Mouse (Mus musculus): ENCODE measurements at regions not wholly inside any gene's neighbourhood (a gene's known extent, or its start where the extent isn't known, plus 50 kb on each side); places are given as distances from the start of the nearest gene placed in this dataset.
A peak's percentile ranks its signal among the peaks of the same experiment; 100 is the strongest.
"Not testable (repeated sequence)": the region's sequence is repeated elsewhere in the genome, so short reads cannot be mapped to it uniquely, and the experiment has no call there.

DNA sequence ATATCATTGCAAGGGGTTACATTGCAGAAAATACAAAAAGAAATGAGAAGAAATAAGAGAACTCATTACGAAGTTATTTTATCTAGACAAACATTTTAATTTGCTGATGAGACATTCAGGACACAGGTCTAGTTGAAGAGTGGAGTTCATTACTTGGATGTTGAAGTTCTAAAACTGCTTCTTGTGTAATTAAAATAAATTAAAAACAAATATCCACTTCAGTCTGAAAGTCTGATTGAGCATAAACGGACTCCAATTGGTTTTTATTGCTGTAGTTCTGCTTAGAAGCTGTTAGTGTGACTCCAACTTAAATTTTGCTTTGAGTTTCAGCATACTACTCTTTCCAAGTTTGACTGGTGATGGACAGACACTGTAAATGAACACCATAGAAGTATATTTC, 238.3 kb downstream of the Mef2c start:
- no peak for ATAC-seq (replicated peaks; ENCODE audit: low FRiP score, low TSS enrichment, poor library complexity, severe bottlenecking)

DNA sequence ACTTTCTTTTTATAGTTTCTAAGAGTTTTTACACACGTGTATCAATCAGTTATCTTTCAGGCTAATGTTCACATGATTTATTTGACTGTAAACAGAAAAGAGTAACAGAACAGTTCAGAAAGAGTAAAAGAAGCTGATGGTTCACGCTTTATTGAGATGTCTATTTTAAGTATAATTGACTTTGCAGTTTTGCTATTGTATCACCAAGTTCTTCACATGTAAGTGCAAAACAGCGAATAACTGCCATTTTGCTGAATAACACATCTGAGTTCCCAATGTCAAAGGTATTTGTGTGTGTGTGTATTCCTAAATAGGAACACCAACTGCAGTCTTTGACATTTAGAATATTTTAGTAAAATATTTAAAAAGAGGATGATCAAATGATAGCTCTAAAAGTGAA, 238.7 kb downstream of the Mef2c start:
- no peak for ATAC-seq (replicated peaks; ENCODE audit: low FRiP score, low TSS enrichment, poor library complexity, severe bottlenecking)

DNA sequence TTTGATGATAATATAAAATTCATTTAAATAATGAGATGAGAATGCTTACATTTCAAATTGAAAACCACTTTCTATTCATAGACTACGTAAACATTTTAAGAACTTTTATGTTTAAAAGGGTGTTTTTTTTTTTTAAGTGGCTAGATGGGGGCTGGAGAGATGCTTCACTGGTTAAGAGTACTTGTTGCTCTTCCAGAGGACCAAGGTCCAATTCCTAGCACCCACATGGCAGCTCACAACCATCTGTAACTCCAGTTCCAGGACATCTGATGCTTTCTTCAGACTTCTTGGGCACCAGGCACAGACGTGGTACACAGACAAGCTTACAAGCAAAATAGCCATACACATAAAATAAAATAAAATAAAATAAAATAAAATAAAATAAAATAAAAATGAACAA, 239.5 kb downstream of the Mef2c start:
- ATAC-seq (replicated peaks; ENCODE audit: low FRiP score, low TSS enrichment, poor library complexity, severe bottlenecking) = no peak

DNA sequence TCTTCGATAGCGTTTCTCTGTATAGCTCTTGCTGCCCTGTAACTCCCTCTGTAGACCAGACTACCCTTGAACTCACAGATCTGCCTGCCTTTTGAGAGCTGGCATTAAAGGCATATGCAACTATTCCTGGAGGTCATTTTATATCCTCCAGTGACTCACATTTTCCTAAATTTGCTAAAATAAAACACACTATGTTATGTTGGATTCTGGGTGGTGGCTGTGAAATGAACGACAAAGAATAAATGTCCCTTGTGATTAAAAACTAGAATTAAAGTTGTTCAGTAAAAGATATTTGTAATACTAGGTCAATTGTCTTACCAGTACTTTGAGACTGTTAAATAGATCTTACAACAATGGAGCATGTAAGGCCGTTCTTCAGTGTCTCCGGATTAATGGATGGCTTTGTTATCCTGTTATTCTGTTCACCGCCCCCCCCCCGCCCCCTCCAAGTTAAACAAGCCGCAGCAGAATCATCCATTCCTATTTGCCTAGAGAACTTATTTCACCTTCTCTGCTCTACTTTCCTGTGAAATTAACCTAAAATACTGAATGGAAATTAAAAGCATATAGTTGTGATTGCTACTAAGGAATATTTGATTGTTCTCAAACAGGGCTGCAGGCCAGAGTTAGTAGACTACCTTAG, 240.4 kb downstream of the Mef2c start:
- no peak for ATAC-seq (replicated peaks; ENCODE audit: low FRiP score, low TSS enrichment, poor library complexity, severe bottlenecking)

- ATAC-seq (replicated peaks; ENCODE audit: low FRiP score, low TSS enrichment, poor library complexity, severe bottlenecking) = peak; percentile 47
Measured at GRCm38 (mm10) chr13:83744981-83745555, 241.2 kb downstream of the Mef2c start.

DNA sequence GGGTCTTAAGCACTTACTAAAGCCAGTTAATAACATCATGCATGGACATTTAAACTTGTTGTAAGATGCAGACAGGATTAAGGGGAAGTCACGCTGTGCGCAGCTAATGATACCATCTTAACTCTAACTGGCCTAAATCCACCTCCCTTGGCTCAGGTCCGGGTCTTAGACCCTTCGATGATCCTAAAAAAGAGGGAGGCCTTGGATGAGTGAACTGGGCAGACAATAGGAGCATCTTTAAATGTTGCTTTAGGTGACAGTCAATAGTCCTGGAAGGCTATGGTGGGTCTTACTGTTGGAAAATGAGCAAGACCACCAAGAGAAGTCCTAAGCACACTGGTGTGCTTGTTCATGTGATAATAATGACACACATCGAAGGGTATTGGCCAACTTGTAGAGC, 242.1 kb downstream of the Mef2c start:
- no peak for ATAC-seq (replicated peaks; ENCODE audit: low FRiP score, low TSS enrichment, poor library complexity, severe bottlenecking)

GRCm38 (mm10) chr13:83747671-83748070, 243.8 kb downstream of the Mef2c start:
- ATAC-seq (replicated peaks; ENCODE audit: low FRiP score, low TSS enrichment, poor library complexity, severe bottlenecking) = no peak

DNA sequence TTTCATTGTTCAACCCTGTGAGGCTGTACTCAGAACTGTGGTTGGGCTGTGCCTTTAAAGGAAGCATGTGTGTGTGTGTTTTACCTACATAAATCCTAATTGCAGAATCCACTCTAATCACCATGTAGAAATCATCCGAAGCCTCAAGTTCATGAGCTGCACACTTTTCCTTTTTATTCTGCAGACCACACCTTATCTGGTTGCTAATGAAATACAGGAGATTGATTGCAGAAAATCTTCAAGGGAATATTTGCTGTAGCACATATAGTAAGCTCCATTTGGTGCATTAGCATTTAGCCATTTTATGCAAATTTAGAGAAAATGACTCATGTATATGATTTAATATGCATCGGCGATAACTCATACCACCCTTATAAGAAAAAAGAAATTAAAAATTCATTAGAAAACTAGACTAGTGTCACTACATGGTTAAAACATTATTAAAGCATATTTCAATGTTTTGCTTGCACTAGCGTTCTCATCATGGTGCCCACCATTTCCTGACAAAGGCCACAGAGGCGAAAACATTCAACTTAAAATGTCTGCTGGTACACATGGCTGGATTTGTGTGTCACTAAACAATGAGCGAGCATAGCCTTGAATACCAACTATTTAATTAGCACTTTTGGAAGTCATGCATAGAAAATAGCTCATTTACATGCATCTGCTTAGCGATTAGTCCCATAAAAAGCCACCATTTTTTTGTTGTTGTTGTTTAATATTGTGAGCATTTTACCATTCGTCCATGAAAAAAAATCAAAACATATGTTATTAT, 245.7 kb downstream of the Mef2c start:
- ATAC-seq (replicated peaks; ENCODE audit: low FRiP score, low TSS enrichment, poor library complexity, severe bottlenecking) = no peak

GRCm38 (mm10) chr13:83750437-83750836, 246.6 kb downstream of the Mef2c start:
- no peak for ATAC-seq (replicated peaks; ENCODE audit: low FRiP score, low TSS enrichment, poor library complexity, severe bottlenecking)

DNA sequence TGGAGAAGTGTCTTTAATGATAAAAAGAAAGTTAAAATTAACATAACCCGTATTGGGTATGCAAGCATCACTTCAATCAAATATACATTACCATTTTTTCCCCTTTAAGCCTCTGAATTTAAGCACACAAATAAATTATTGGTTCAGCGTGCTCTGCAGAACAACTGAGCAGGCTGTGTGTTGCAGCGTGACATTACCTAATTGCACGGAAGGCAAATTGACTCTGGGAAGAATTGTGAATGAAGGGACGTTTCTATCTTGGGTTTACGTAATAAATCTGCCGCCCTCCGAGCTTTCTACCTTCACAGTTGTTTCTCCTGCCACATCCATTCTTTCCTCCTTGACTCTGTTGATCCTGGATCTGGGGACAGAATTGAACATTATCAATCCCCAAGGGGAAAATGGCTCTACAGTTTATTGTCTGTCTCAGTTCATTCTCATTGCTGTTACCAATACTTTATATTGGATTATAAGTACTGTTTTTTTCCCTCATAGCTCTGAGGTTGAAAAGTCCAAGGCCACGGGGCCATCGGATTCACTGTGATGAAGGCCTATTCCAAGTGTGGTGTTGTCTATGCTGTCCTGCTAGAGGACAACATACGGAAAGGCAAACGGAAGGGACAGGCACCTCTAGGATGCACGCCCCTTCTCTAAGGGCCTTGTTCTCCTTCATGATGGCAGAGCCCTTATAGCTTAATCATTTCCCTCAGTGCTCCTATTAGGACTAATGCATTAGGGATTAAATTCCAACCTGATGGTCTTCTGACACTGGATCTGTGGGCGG, 256.7 kb downstream of the Mef2c start:
- no peak for ATAC-seq (replicated peaks; ENCODE audit: low FRiP score, low TSS enrichment, poor library complexity, severe bottlenecking)

DNA sequence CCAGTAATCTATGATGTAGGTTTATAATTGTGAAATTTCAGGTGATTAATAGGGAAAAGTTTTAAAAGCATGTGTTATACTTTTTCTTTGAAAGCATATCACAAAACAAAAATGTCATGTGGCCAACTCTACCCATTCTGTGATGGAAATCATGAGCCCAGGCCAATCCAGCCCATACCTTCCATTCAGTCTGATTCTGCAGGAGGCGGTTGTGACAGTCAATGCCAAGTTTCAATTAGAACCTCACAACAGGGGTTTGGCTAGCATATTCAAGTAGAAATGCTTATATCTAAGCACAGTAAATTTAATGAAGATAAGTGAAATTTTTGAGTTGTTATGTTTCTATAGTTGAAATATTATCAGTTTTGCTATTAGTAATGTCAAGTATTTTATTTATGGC, 258.6 kb downstream of the Mef2c start:
- ATAC-seq (replicated peaks; ENCODE audit: low FRiP score, low TSS enrichment, poor library complexity, severe bottlenecking) = no peak

GRCm38 (mm10) chr13:83763288-83763687, 259.5 kb downstream of the Mef2c start:
- ATAC-seq (replicated peaks; ENCODE audit: low FRiP score, low TSS enrichment, poor library complexity, severe bottlenecking) = not testable (repeated sequence)

DNA sequence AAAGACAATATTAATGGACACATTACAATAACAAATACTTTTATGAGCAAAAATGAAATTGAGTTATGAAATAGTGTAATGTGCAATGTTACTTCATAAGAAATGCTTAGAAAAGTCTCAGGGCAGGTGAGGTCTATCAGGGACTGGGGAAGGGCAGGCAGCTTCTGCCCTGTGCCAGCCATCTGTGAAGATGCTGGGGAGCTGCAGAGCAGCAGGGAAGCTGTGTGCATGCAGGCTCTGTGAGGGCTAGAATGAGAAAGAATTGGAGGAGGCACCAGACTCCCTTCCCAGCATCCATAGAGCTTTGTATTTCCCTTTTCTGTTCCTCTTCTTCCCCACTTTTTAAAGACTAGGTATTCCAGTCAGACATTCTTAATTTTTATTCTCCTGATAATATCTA, 281.8 kb downstream of the Mef2c start:
- no peak for ATAC-seq (replicated peaks; ENCODE audit: low FRiP score, low TSS enrichment, poor library complexity, severe bottlenecking)

DNA sequence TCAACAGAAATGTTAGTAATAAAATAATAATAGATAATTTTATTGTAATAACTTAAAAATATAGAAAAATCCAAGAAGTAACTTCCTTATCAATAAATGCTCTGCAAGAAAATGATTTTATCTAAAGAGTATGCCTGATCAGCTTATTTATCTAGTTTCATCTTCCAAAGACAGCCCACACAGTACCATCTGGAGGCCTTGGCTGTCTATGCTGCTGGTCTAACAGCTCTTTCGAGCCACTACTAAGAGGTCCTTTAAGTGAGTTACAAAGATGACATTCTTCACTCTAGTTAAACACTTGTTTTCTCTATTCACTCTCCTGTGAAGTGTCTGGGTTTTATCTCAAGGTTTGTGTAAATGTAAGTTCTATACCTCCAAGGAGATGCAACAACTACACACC, 305.7 kb downstream of the Mef2c start:
- ATAC-seq (replicated peaks; ENCODE audit: low FRiP score, low TSS enrichment, poor library complexity, severe bottlenecking) = no peak

DNA sequence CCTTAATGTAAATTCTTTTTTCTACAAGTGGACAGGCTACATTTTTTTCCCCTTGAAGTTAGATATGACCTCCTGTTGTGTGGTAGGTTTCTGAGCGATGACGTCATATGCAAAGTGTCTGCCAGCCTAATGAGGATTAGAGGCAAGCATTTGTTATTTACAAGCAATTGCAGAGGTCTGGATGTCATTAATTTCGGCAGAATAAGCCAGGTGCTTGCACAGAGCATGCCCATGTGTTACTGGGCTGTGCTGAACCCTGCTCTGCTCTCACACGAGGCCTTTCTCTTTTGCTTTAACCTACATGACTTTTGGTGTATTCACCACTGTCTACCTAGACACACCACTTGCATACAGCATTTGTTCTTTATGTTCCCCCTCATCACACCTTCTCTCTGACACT, 316.5 kb downstream of the Mef2c start:
- ATAC-seq (replicated peaks; ENCODE audit: low FRiP score, low TSS enrichment, poor library complexity, severe bottlenecking) = no peak

DNA sequence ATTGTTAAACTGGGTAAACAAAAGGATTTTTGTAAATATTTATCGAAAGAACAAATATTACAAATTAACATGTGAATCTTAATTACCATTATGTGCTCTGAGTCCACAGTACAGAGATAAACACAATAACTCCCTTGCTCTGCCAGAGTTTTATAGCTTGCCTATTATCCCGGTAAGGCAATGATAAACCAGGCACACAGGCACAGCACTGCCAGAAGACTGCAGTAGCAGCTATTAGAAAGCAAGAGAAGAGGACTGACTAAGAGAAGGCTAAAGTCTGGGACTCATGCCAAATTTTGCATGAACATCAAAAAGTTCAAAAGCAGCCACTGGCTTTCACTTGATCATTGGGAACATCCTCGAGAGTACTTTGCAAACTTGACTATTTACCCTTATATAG, 316.9 kb downstream of the Mef2c start:
- no peak for ATAC-seq (replicated peaks; ENCODE audit: low FRiP score, low TSS enrichment, poor library complexity, severe bottlenecking)

DNA sequence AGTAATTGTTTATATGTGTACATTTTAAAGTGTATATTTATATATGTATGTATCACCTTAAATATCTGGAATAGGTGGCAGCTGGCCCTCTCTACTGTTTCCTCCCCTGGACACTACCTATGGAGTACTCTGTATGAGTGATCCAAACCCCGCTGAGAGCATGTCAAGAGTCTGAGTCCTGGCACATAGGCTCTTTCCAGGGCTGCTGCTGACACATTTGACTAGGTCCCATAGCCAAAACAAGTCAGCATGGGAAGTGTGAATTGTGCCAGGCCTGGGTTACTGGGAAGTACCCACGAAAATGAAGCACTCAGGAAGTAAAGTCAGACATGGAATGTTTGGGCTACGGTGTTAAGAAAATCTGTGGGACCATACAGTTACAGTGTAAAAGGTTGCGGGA, 321.1 kb downstream of the Mef2c start:
- no peak for ATAC-seq (replicated peaks; ENCODE audit: low FRiP score, low TSS enrichment, poor library complexity, severe bottlenecking)

DNA sequence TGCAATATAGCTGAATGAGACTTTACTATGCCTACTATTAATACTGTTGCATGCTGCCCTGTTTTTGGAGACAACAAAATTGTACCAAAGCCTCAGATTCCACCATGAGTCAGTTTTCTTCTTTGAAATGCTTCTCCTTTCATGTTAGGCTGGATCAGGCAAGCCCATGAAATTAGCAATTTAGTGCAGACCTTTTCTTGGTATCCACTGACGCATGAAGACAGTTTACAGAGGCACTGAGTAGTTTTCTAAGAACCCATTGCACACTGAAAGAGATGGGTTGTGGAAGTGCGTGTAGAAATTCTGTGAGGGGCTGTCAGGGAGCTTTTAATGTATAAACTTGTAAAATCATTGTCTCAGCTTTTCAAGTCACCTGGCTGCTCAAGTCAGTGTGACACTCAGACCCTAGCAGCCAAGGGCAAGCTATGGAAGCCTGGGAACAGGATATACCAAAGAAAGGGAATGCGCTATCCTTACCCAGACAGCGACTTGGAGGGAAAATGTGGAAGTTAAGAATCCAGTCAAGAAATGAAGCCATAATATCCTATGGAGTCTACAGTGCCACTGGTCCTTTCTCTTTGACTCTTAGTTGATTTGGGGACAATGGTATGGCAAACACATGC, 323.1 kb downstream of the Mef2c start:
- no peak for ATAC-seq (replicated peaks; ENCODE audit: low FRiP score, low TSS enrichment, poor library complexity, severe bottlenecking)

DNA sequence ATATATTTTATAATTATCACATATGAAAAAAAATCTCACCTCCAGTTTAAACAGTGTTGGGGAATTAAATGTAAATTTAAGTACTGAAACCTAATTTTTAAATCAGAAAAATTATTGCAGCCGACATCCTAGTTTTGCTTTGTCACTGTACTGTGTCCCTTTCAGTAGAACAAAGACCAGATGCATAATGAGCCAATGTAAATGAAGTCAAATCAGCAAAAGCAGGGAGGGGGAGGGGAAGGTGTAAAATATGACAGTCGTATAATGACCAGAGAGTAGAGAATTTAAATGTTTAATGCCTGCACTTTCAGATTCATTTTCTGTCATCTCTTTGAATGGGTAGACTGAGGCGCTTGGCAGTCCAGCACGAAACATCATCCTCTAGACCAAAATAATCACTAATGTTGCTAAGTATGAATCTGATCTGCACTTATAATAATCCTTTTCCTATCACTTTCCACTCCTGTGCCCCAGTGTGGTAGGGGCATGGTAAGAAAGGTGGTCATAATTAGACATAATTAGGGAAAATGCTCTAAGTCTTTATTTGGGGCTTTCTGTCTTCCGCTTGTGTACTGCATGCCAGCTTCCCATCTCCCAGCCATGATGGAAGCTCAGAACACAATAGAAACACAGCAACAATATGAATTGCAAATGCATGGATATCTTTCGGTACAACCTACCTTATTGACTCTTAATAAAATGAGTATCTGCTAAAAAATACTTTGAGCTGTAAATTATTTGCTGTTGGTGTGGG, 356.0 kb upstream of the Tmem161b start:
- no peak for ATAC-seq (replicated peaks; ENCODE audit: low FRiP score, low TSS enrichment, poor library complexity, severe bottlenecking)
